Mouse (Mus musculus): ENCODE results near the gene Stk39. TPM values are rescaled to one million over a fixed set of nuclear protein-coding genes. Genes with fewer than 3 reads are reported as not detected.
"Not testable (repeated sequence)": the region's sequence is repeated elsewhere in the genome, so short reads cannot be mapped to it uniquely, and the experiment has no call there.

Stk39 gene
- polyA plus RNA-seq, 1 experiment: 5.5 TPM

- H3K36me3 ChIP-seq (ENCODE audit: control insufficient read depth, insufficient read depth, low read length): no peaks in the 10 kb centered on the region
- H3K27ac ChIP-seq (ENCODE audit: control insufficient read depth, insufficient read depth, low read length): no peak overlapping the region
- H3K4me3 ChIP-seq (ENCODE audit: control insufficient read depth, insufficient read depth, low read length): no peak overlapping the region
- H3K4me1 ChIP-seq (replicated peaks; ENCODE audit: control insufficient read depth, insufficient read depth, low read length): no peaks in the 10 kb centered on the region
- DNase-seq: no peak
- no peak for TF ChIP-seq CTCF (IDR thresholded peaks at IDR 0.05; ENCODE audit: borderline replicate concordance, control insufficient read depth, extremely low read depth, insufficient read depth, low read length, poor library complexity)
- TF ChIP-seq POLR2A (IDR thresholded peaks at IDR 0.05; ENCODE audit: control insufficient read depth, extremely low read depth, insufficient read depth, low read length, poor library complexity): no peak
- 75% methylated on average over 3 of the region's 3 CpGs for WGBS
- no peaks in the 10 kb centered on the region for H3K27me3 ChIP-seq (ENCODE audit: control insufficient read depth, insufficient read depth, low read length)
Observed at GRCm38 (mm10) chr2:68243273-68243672, 228.8 kb downstream of the Stk39 start.

- Histone ChIP-seq H3K4me3 (ENCODE audit: control insufficient read depth, insufficient read depth, low read length) (no peak overlapping the region), H3K27me3 (ENCODE audit: control insufficient read depth, insufficient read depth, low read length) (no peaks in the 10 kb centered on the region), H3K4me1 (replicated peaks; ENCODE audit: control insufficient read depth, insufficient read depth, low read length) (no peaks in the 10 kb centered on the region), H3K27ac (ENCODE audit: control insufficient read depth, insufficient read depth, low read length) (no peak overlapping the region), H3K36me3 (ENCODE audit: control insufficient read depth, insufficient read depth, low read length) (no peaks in the 10 kb centered on the region)
- WGBS: 42% methylated on average over 3 of the region's 3 CpGs
- no peak for DNase-seq
- TF ChIP-seq POLR2A (IDR thresholded peaks at IDR 0.05; ENCODE audit: control insufficient read depth, extremely low read depth, insufficient read depth, low read length, poor library complexity): no peak
- no peak for TF ChIP-seq CTCF (IDR thresholded peaks at IDR 0.05; ENCODE audit: borderline replicate concordance, control insufficient read depth, extremely low read depth, insufficient read depth, low read length, poor library complexity)
Observed at GRCm38 (mm10) chr2:68242069-68242468, 230.0 kb downstream of the Stk39 start.

- Histone ChIP-seq H3K27me3 (ENCODE audit: control insufficient read depth, insufficient read depth, low read length) (no peaks in the 10 kb centered on the region), H3K27ac (ENCODE audit: control insufficient read depth, insufficient read depth, low read length) (no peak overlapping the region), H3K36me3 (ENCODE audit: control insufficient read depth, insufficient read depth, low read length) (no peaks in the 10 kb centered on the region), H3K4me3 (ENCODE audit: control insufficient read depth, insufficient read depth, low read length) (no peak overlapping the region), H3K4me1 (replicated peaks; ENCODE audit: control insufficient read depth, insufficient read depth, low read length) (no peaks in the 10 kb centered on the region)
- 93% methylated on average over 1 of the region's 1 CpGs for WGBS
- DNase-seq: no peak
- TF ChIP-seq POLR2A (IDR thresholded peaks at IDR 0.05; ENCODE audit: control insufficient read depth, extremely low read depth, insufficient read depth, low read length, poor library complexity) (no peak), CTCF (IDR thresholded peaks at IDR 0.05; ENCODE audit: borderline replicate concordance, control insufficient read depth, extremely low read depth, insufficient read depth, low read length, poor library complexity) (no peak)
Observed at GRCm38 (mm10) chr2:68241640-68242039, 230.4 kb downstream of the Stk39 start.

GRCm38 (mm10) chr2:68239415-68239814 is 232.7 kb downstream of the Stk39 start:
- not testable (repeated sequence) for H3K27ac ChIP-seq (ENCODE audit: control insufficient read depth, insufficient read depth, low read length); H3K4me1 ChIP-seq (replicated peaks; ENCODE audit: control insufficient read depth, insufficient read depth, low read length); H3K4me3 ChIP-seq (ENCODE audit: control insufficient read depth, insufficient read depth, low read length); H3K36me3 ChIP-seq (ENCODE audit: control insufficient read depth, insufficient read depth, low read length); DNase-seq; H3K27me3 ChIP-seq (ENCODE audit: control insufficient read depth, insufficient read depth, low read length)
- 33% methylated on average over 4 of the region's 4 CpGs for WGBS

GRCm38 (mm10) chr2:68232929-68233328 is 239.1 kb downstream of the Stk39 start:
- TF ChIP-seq POLR2A (IDR thresholded peaks at IDR 0.05; ENCODE audit: control insufficient read depth, extremely low read depth, insufficient read depth, low read length, poor library complexity) (no peak), CTCF (IDR thresholded peaks at IDR 0.05; ENCODE audit: borderline replicate concordance, control insufficient read depth, extremely low read depth, insufficient read depth, low read length, poor library complexity) (no peak)
- H3K4me3 ChIP-seq (ENCODE audit: control insufficient read depth, insufficient read depth, low read length): no peak overlapping the region
- no peak for DNase-seq
- no peaks in the 10 kb centered on the region for H3K36me3 ChIP-seq (ENCODE audit: control insufficient read depth, insufficient read depth, low read length)
- no peak overlapping the region for H3K27ac ChIP-seq (ENCODE audit: control insufficient read depth, insufficient read depth, low read length)
- H3K4me1 ChIP-seq (replicated peaks; ENCODE audit: control insufficient read depth, insufficient read depth, low read length): no peaks in the 10 kb centered on the region
- no peaks in the 10 kb centered on the region for H3K27me3 ChIP-seq (ENCODE audit: control insufficient read depth, insufficient read depth, low read length)
- 74% methylated on average over 5 of the region's 5 CpGs for WGBS

GRCm38 (mm10) chr2:68229872-68230271 is 242.2 kb downstream of the Stk39 start:
- no peaks in the 10 kb centered on the region for H3K27me3 ChIP-seq (ENCODE audit: control insufficient read depth, insufficient read depth, low read length)
- no peak overlapping the region for H3K27ac ChIP-seq (ENCODE audit: control insufficient read depth, insufficient read depth, low read length)
- no peaks in the 10 kb centered on the region for H3K4me1 ChIP-seq (replicated peaks; ENCODE audit: control insufficient read depth, insufficient read depth, low read length)
- H3K4me3 ChIP-seq (ENCODE audit: control insufficient read depth, insufficient read depth, low read length): no peak overlapping the region
- 90% methylated on average over 2 of the region's 2 CpGs for WGBS
- DNase-seq: no peak
- no peaks in the 10 kb centered on the region for H3K36me3 ChIP-seq (ENCODE audit: control insufficient read depth, insufficient read depth, low read length)
- no peak for TF ChIP-seq POLR2A (IDR thresholded peaks at IDR 0.05; ENCODE audit: control insufficient read depth, extremely low read depth, insufficient read depth, low read length, poor library complexity)
- no peak for TF ChIP-seq CTCF (IDR thresholded peaks at IDR 0.05; ENCODE audit: borderline replicate concordance, control insufficient read depth, extremely low read depth, insufficient read depth, low read length, poor library complexity)

GRCm38 (mm10) chr2:68229081-68229480 is 243.0 kb downstream of the Stk39 start:
- WGBS: 97% methylated on average over 2 of the region's 2 CpGs
- no peak overlapping the region for H3K27ac ChIP-seq (ENCODE audit: control insufficient read depth, insufficient read depth, low read length)
- no peaks in the 10 kb centered on the region for H3K27me3 ChIP-seq (ENCODE audit: control insufficient read depth, insufficient read depth, low read length)
- H3K4me3 ChIP-seq (ENCODE audit: control insufficient read depth, insufficient read depth, low read length): no peak overlapping the region
- no peaks in the 10 kb centered on the region for H3K36me3 ChIP-seq (ENCODE audit: control insufficient read depth, insufficient read depth, low read length)
- no peak for DNase-seq
- no peaks in the 10 kb centered on the region for H3K4me1 ChIP-seq (replicated peaks; ENCODE audit: control insufficient read depth, insufficient read depth, low read length)
- TF ChIP-seq POLR2A (IDR thresholded peaks at IDR 0.05; ENCODE audit: control insufficient read depth, extremely low read depth, insufficient read depth, low read length, poor library complexity) (no peak), CTCF (IDR thresholded peaks at IDR 0.05; ENCODE audit: borderline replicate concordance, control insufficient read depth, extremely low read depth, insufficient read depth, low read length, poor library complexity) (no peak)

All from thymus, adult 2 months (tissue).